In the genomic region with DNA sequence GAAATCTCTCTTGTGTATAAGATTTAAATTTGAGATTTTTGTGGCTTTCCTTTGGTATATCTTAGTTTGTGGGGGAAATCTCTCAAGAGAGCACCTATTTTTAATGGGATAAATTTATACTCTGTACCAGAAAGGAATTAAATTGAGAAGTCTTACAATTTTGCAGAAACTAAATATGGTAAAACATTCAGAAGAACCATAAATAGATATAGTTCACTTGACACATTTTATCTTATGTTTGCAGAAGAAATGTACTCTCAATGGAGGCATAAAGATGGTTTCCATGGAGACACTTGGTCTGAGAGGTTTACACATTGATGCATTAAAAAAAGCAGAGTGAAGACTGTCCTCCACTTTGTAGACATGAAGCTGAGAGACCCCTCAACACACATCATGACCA, we compare ENCODE assay signal across 33 mouse cellular contexts.
"Had no signal": no experiment of that assay in that cellular context is flagged by ENCODE, and none has a peak within 500 bp of the region (broad histone marks: within the 10 kb centered on the region; RNA-seq: fewer than 3 reads in every experiment).

No protein-coding gene starts in this region.

- DNase-seq: heart, postnatal 14 days; heart, postnatal 36 days; heart, postnatal 4 days; kidney, adult 11 months; kidney, adult 18-20 months; kidney, adult 2 months; kidney, adult 8-10 months; kidney, adult 9 months; kidney, postnatal 10 days; kidney, postnatal 14 days; kidney, postnatal 25 days; kidney, postnatal 36 days; kidney, postnatal 4 days; layer of hippocampus, adult 9-11 months; layer of hippocampus, postnatal 36 days had no signal

- H3K4me3 ChIP-seq: heart, embryonic 12.5 days; heart, embryonic 13.5 days; heart, embryonic 15.5 days; hindbrain, embryonic 10.5 days; hindbrain, embryonic 12.5 days; hindbrain, embryonic 13.5 days; hindbrain, embryonic 15.5 days; intestine, embryonic 15.5 days; kidney, embryonic 15.5 days; layer of hippocampus, adult 2 months; left cerebral cortex, adult 2 months had no signal

- H3K9ac ChIP-seq: heart, embryonic 12.5 days; heart, embryonic 13.5 days; heart, embryonic 15.5 days; hindbrain, embryonic 12.5 days; hindbrain, embryonic 13.5 days; hindbrain, embryonic 14.5 days; hindbrain, embryonic 15.5 days; intestine, embryonic 15.5 days; kidney, embryonic 15.5 days had no signal

- ATAC-seq: hindbrain, embryonic 16.5 days; hindbrain, postnatal 0 days; inflammation-experienced regulatory T-cells, adult 6 months; intestine, embryonic 15.5 days; intestine, embryonic 16.5 days; intestine, postnatal 0 days had no signal

- H3K4me2 ChIP-seq: heart, embryonic 12.5 days; heart, embryonic 13.5 days; heart, embryonic 15.5 days; hindbrain, embryonic 12.5 days; hindbrain, embryonic 13.5 days; hindbrain, embryonic 14.5 days; hindbrain, embryonic 15.5 days; intestine, embryonic 15.5 days; kidney, embryonic 15.5 days had no signal

- H3K36me3 ChIP-seq: heart, embryonic 12.5 days; heart, embryonic 13.5 days; heart, embryonic 15.5 days; hindbrain, embryonic 10.5 days; hindbrain, embryonic 12.5 days; hindbrain, embryonic 13.5 days; hindbrain, embryonic 15.5 days; intestine, embryonic 15.5 days; kidney, embryonic 15.5 days had no signal

- H3K4me1 ChIP-seq: heart, embryonic 12.5 days; heart, embryonic 13.5 days; heart, embryonic 15.5 days; hindbrain, embryonic 10.5 days; hindbrain, embryonic 12.5 days; hindbrain, embryonic 13.5 days; hindbrain, embryonic 15.5 days; intestine, embryonic 15.5 days; kidney, embryonic 15.5 days had no signal

- H3K27ac ChIP-seq: heart, embryonic 13.5 days; heart, embryonic 15.5 days; hindbrain, embryonic 10.5 days; hindbrain, embryonic 12.5 days; hindbrain, embryonic 13.5 days; hindbrain, embryonic 14.5 days; hindbrain, embryonic 15.5 days; hindbrain, postnatal 0 days; intestine, embryonic 15.5 days; kidney, embryonic 15.5 days; kidney, postnatal 0 days; layer of hippocampus, adult 2 months had no signal

- H3K9me3 ChIP-seq: heart, embryonic 12.5 days; heart, embryonic 13.5 days; heart, embryonic 15.5 days; hindbrain, embryonic 10.5 days; hindbrain, embryonic 12.5 days; hindbrain, embryonic 13.5 days; hindbrain, embryonic 15.5 days; intestine, embryonic 15.5 days; kidney, embryonic 15.5 days had no signal

- H3K27me3 ChIP-seq: heart, embryonic 12.5 days; heart, embryonic 13.5 days; heart, embryonic 15.5 days; hindbrain, embryonic 12.5 days; hindbrain, embryonic 13.5 days; hindbrain, embryonic 15.5 days; intestine, embryonic 15.5 days; kidney, embryonic 15.5 days had no signal
